Mouse (Mus musculus): ENCODE results near the gene Gp2. TPM values are rescaled to one million over a fixed set of nuclear protein-coding genes. Genes with fewer than 3 reads are reported as not detected.

The Gp2 gene
- polyA plus RNA-seq, 1 experiment from 2014 or later = not detected

GRCm38 (mm10) chr7:119394050-119394732, 64.9 kb downstream of the Gp2 start:
- Histone ChIP-seq H3K36me3 (no peaks in the 10 kb centered on the region), H3K27ac (no peak overlapping the region), H3K9ac (no peak overlapping the region), H3K9me3 (replicated peaks) (no peaks in the 10 kb centered on the region), H3K27me3 (no peaks in the 10 kb centered on the region), H3K4me3 (no peak overlapping the region), H3K4me1 (no peaks in the 10 kb centered on the region), H3K4me2 (replicated peaks) (no peak overlapping the region)
- 76% methylated on average over 13 of the region's 13 CpGs for WGBS
- ATAC-seq (ENCODE audit: low FRiP score) = no peak

Other genes starting within 250 kb of the Gp2 start
- gene Umod, start 20.0 kb upstream of the Gp2 start, polyA plus RNA-seq (2016; fragmentation: Nextera tagmentation; extraction: Ambion mirVana) = not detected in 2 replicates
- gene Acsm5, start 60.2 kb upstream of the Gp2 start, polyA plus RNA-seq (2016; fragmentation: Nextera tagmentation; extraction: Ambion mirVana) = not detected in 2 replicates
- gene Pdilt, start 64.2 kb upstream of the Gp2 start, polyA plus RNA-seq (2016; fragmentation: Nextera tagmentation; extraction: Ambion mirVana) = 0.17 and 0.43 TPM in 2 replicates
- not detected in 2 replicates for gene Acsm2, start 95.1 kb upstream of the Gp2 start, polyA plus RNA-seq (2016; fragmentation: Nextera tagmentation; extraction: Ambion mirVana)
- gene Acsm1, start 147.7 kb upstream of the Gp2 start, polyA plus RNA-seq (2016; fragmentation: Nextera tagmentation; extraction: Ambion mirVana) = not detected in 2 replicates
- gene Acsm4, start 230.7 kb upstream of the Gp2 start, polyA plus RNA-seq (2016; fragmentation: Nextera tagmentation; extraction: Ambion mirVana) = not detected in 2 replicates